Mouse (Mus musculus) mouse embryonic stem cell (cell line): Measurements from ENCODE around the gene Fam227a.

ENCODE experiments used
- in situ Hi-C, 2 experiments: fragments of 300-500 bp; cut with MboI; formaldehyde crosslinking; loops; 1 replicate in 1 of 2; 3 replicates in 1 of 2; pipeline ENCODE4 v1.14.3; 2019 to 2020; ENCODE audit warnings: low sequenced_read_pairs in 2 of 2, low pct_unique_long_range_greater_than_20kb in 1 of 2, mixed read lengths in 1 of 2; ENCODE audit not compliant: unreplicated experiment in 1 of 2

Fam227a gene

GRCm38 (mm10) chr15:79575543-79576222 is 83.1 kb downstream of the Fam227a start:
- in situ Hi-C loops = no loop called here

- in situ Hi-C loops = no loop called here
These were observed 96.3 kb downstream of the Fam227a start for GRCm38 (mm10) chr15:79562417-79562816.

GRCm38 (mm10) chr15:79559649-79560048 is 99.1 kb downstream of the Fam227a start:
- in situ Hi-C loops = no loop called here
